Mouse (Mus musculus) heart, embryonic 10.5 days (tissue): ENCODE data around the gene Bpi. TPM values are rescaled to one million over a fixed set of nuclear protein-coding genes. Genes with fewer than 3 reads are reported as not detected.

ENCODE experiments used
- DNase-seq: peaks from one replicate; pipeline ENCODE4 v3.0.0-alpha.2; 2017; ENCODE audit warnings: low spot score
- H3K27ac ChIP-seq: fragments of 300-500 bp; sonication (generic); 2 replicates; pipeline ENCODE4 v1.5.1; 2016; ENCODE audit warnings: mild to moderate bottlenecking
- H3K27me3 ChIP-seq: fragments of 300-500 bp; sonication (generic); 2 replicates; pipeline ENCODE4 v1.6.1; 2016; ENCODE audit warnings: mild to moderate bottlenecking; ENCODE audit not compliant: poor library complexity, insufficient read depth, severe bottlenecking
- H3K36me3 ChIP-seq: fragments of 300-500 bp; sonication (generic); 2 replicates; pipeline ENCODE4 v1.6.1; 2016; ENCODE audit warnings: mild to moderate bottlenecking, moderate library complexity
- H3K4me1 ChIP-seq: fragments of 300-500 bp; sonication (generic); 2 replicates; pipeline ENCODE4 v1.6.1; 2016; ENCODE audit warnings: mild to moderate bottlenecking
- H3K4me3 ChIP-seq: fragments of 300-500 bp; sonication (generic); 2 replicates; pipeline ENCODE4 v1.5.1; 2016; ENCODE audit warnings: mild to moderate bottlenecking, moderate library complexity
- H3K9me3 ChIP-seq: fragments of 300-500 bp; sonication (generic); 2 replicates; pipeline ENCODE4 v1.6.1; 2016; ENCODE audit warnings: mild to moderate bottlenecking, moderate library complexity
- WGBS: fragments of 180-500 bp; shearing (Covaris S2); methylation state at CpG from one replicate; pipeline ENCODE4 v1.1.7; 2016; 5-methylcytosine and 5-hydroxymethylcytosine counted together
- microRNA-seq: library from miRNA; unstranded; fragments of <30 nt; microRNA quantifications from one replicate; pipeline ENCODE4, GENCODE M21; 2017
- polyA plus RNA-seq: library from polyadenylated mRNA; unstranded; fragments of >200 nt; fragmentation: Nextera tagmentation; extraction: Ambion mirVana; gene quantifications from 2 replicates; pipeline ENCODE4 v1.2.1, GENCODE M21; 2016

The Bpi gene
- polyA plus RNA-seq, 1 experiment from 2014 or later, result not detected

DNA sequence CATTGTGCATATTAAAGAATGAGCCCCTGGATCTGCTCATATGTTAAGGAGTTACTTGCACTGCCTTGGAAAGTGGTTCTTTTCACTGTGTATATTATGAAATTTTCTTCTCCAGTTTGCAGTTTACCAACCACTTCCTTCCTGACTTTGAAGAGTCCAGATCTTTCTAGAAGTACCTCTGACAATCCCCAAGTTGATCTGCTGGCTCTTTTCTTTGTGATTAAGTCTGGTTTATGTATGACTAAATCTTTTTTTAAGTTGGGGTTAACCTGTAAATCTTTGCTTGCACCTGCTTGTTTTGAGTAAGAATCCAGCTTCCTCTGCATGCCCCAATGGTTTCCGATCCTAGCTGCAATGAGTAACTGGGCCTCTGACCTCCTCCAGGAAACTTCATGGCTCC lies 55.2 kb downstream of the Bpi start:
- WGBS, result 80% methylated on average over 1 of the region's 1 CpGs
- DNase-seq, result no peak
- H3K27me3 ChIP-seq, result no peaks in the 10 kb centered on the region; the same call in 1 of the 2 replicates
- H3K9me3 ChIP-seq, result no peaks in the 10 kb centered on the region
- no peaks in the 10 kb centered on the region for H3K36me3 ChIP-seq
- H3K4me1 ChIP-seq, result peaks cover 11% of the 10 kb centered on the region; the same call in 1 of the 2 replicates
- H3K27ac ChIP-seq, result no peak overlapping the region
- H3K4me3 ChIP-seq, result no peak overlapping the region

DNA sequence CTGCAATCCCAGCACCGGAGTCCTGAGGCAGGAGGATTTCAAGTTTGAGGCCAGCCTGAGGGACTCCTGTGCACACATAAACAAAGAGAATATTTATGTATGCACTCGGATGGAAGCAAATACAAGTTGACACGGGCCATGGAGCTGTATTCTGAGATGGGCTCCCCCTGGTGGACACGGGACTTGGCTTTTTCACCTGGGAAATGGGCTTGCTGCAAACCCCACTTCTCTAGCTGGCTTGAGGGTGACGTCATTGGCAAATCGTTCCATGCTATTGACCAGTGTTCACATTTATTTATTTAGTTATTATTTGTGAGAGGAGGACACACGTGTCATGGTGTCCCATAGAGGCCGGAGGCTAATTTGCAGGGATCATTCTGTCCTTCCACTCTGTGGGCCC lies 58.5 kb downstream of the Bpi start:
- no peak overlapping the region for H3K27ac ChIP-seq
- H3K27me3 ChIP-seq, result no peaks in the 10 kb centered on the region; the same call in 1 of the 2 replicates
- 64% methylated on average over 8 of the region's 8 CpGs for WGBS
- DNase-seq, result no peak
- H3K4me3 ChIP-seq, result no peak overlapping the region
- H3K4me1 ChIP-seq, result no peaks in the 10 kb centered on the region
- no peaks in the 10 kb centered on the region for H3K9me3 ChIP-seq
- H3K36me3 ChIP-seq, result no peaks in the 10 kb centered on the region

GRCm38 (mm10) chr2:158317026-158317425 lies 59.1 kb downstream of the Bpi start:
- H3K27ac ChIP-seq, result no peak overlapping the region
- DNase-seq, result peak; percentile 84
- H3K4me3 ChIP-seq, result no peak overlapping the region
- H3K4me1 ChIP-seq, result no peaks in the 10 kb centered on the region
- H3K27me3 ChIP-seq, result no peaks in the 10 kb centered on the region; the same call in 1 of the 2 replicates
- WGBS, result 15% methylated on average over 5 of the region's 5 CpGs
- no peaks in the 10 kb centered on the region for H3K9me3 ChIP-seq
- peaks cover 3% of the 10 kb centered on the region; the same call in 1 of the 2 replicates for H3K36me3 ChIP-seq

DNA sequence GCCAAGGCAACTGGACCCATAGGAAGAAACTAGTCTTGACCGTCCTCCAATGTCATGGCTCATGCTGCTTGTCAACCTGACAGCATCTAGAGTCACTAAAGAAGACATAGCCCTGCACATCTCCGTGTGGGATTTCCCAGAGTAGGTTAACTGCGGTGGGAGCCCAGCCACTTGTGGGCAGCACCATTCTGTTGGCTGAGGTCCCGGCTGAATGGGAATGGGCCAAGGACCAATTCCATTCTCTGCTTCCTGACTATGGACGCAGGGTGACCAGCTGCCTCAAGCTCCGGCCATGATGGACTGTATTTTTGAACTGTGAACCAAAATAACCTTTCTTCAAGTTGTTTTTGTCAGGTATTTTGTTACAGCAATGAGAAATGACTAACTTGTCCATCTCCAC lies 63.7 kb downstream of the Bpi start:
- H3K4me1 ChIP-seq, result no peaks in the 10 kb centered on the region; the same call in 1 of the 2 replicates
- H3K27ac ChIP-seq, result no peak overlapping the region
- H3K4me3 ChIP-seq, result no peak overlapping the region
- DNase-seq, result no peak
- peaks cover 3% of the 10 kb centered on the region; the same call in 1 of the 2 replicates for H3K36me3 ChIP-seq
- WGBS, result 86% methylated on average over 6 of the region's 6 CpGs
- no peaks in the 10 kb centered on the region for H3K9me3 ChIP-seq
- no peaks in the 10 kb centered on the region for H3K27me3 ChIP-seq

DNA sequence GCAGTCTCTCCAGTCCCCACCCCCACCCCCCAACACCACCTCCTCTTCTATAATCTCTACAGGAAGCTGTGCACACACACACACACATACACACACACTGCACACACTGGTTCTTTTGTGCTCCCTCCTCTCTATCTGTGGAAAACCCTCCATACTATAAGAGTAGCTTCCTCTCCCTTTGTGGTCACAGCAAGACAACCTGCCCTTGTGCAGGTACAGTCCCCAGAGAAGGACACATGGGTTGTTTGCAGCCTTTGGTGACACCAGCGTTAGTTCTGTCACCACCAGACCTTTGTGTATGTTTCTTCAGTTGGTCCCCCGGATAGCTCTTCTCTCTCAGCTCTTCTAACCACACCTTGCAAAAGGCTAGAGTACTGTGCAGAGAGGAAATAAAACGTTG lies 65.0 kb downstream of the Bpi start:
- H3K4me3 ChIP-seq, result no peak overlapping the region

GRCm38 (mm10) chr2:158324531-158325190 lies 66.8 kb downstream of the Bpi start:
- 58% methylated on average over 10 of the region's 10 CpGs for whole genome bisulfite sequencing
- no peaks in the 10 kb centered on the region for H3K9me3 ChIP-seq
- H3K27ac ChIP-seq, result no peak overlapping the region
- H3K27me3 ChIP-seq, result no peaks in the 10 kb centered on the region
- no peak overlapping the region for H3K4me3 ChIP-seq
- no peak for DNase-seq
- peaks cover 2% of the 10 kb centered on the region; the same call in 1 of the 2 replicates for H3K4me1 ChIP-seq
- H3K36me3 ChIP-seq, result peaks cover 3% of the 10 kb centered on the region; the same call in 1 of the 2 replicates

More for the DNA sequence above, 65.0 kb downstream of the Bpi start:
- no peaks in the 10 kb centered on the region; the same call in 1 of the 2 replicates for H3K4me1 ChIP-seq
- peaks cover 3% of the 10 kb centered on the region; the same call in 1 of the 2 replicates for H3K36me3 ChIP-seq
- 60% methylated on average over 3 of the region's 3 CpGs for WGBS
- H3K27ac ChIP-seq, result no peak overlapping the region
- H3K27me3 ChIP-seq, result no peaks in the 10 kb centered on the region
- no peak for DNase-seq
- no peaks in the 10 kb centered on the region for H3K9me3 ChIP-seq

GRCm38 (mm10) chr2:158325609-158326008 lies 67.7 kb downstream of the Bpi start:
- no peak for DNase-seq
- WGBS, result 84% methylated on average over 8 of the region's 8 CpGs
- peaks cover 2% of the 10 kb centered on the region; the same call in 1 of the 2 replicates for H3K4me1 ChIP-seq
- H3K9me3 ChIP-seq, result no peaks in the 10 kb centered on the region
- H3K27me3 ChIP-seq, result no peaks in the 10 kb centered on the region
- no peak overlapping the region for H3K27ac ChIP-seq
- no peak overlapping the region for H3K4me3 ChIP-seq
- peaks cover 3% of the 10 kb centered on the region; the same call in 1 of the 2 replicates for H3K36me3 ChIP-seq

Small RNA genes lying within 50 kb of the gene (microRNA-seq; reads per million reads assigned to microRNA genes)
- not detected for gene Mir7685

Other genes starting within 250 kb of the Bpi start
- gene Tti1, start 229.7 kb upstream of the Bpi start, polyA plus RNA-seq, result 30.5 and 35.1 TPM in 2 replicates
- 36.9 and 42.1 TPM in 2 replicates for gene Rprd1b, start 229.6 kb upstream of the Bpi start, polyA plus RNA-seq
- 134 and 256 TPM in 2 replicates for gene Tgm2, start 111.7 kb upstream of the Bpi start, polyA plus RNA-seq
- 0.73 and 0.91 TPM in 2 replicates for gene D630003M21Rik, start 28.9 kb upstream of the Bpi start, polyA plus RNA-seq
- gene Lbp, start 48.4 kb downstream of the Bpi start, polyA plus RNA-seq, result 5.4 and 5.5 TPM in 2 replicates
- 1.7 and 6.7 TPM in 2 replicates for gene Snhg11, start 117.5 kb downstream of the Bpi start, polyA plus RNA-seq
- 11.8 and 12.6 TPM in 2 replicates for gene Ralgapb, start 151.8 kb downstream of the Bpi start, polyA plus RNA-seq
- gene Adig, start 244.5 kb downstream of the Bpi start, polyA plus RNA-seq, result not detected in 2 replicates